Mouse (Mus musculus) monocyte, adult 2 months (primary cell): ENCODE measurements around the gene H2-Q10.

Experiments used
- DNase-seq, 2 experiments: peaks; one replicate each; pipeline ENCODE4 v3.0.0; 2022; ENCODE audit warnings: low spot score in 2 of 2, low read depth in 1 of 2

The H2-Q10 gene

DNA sequence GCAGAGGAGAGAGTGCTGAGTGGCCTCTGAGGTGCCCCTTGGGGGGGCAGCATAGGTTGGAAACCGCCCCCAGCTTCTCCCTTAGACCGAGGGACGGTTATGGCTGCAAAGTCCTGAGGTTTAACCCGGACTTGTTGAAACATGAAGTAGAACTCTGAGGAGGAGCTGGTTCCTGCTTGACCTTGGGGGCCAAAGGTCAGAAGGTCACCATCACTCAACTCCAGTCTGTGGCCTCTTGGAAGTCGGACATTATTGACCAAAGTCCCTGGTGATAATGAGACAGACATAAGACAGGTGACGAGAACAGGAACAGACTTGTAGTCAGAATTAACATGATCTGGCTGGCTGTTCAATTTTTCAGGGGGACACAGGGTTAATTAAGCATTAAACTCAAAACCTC, 44.9 kb downstream of the H2-Q10 start:
- DNase-seq: no peak

DNA sequence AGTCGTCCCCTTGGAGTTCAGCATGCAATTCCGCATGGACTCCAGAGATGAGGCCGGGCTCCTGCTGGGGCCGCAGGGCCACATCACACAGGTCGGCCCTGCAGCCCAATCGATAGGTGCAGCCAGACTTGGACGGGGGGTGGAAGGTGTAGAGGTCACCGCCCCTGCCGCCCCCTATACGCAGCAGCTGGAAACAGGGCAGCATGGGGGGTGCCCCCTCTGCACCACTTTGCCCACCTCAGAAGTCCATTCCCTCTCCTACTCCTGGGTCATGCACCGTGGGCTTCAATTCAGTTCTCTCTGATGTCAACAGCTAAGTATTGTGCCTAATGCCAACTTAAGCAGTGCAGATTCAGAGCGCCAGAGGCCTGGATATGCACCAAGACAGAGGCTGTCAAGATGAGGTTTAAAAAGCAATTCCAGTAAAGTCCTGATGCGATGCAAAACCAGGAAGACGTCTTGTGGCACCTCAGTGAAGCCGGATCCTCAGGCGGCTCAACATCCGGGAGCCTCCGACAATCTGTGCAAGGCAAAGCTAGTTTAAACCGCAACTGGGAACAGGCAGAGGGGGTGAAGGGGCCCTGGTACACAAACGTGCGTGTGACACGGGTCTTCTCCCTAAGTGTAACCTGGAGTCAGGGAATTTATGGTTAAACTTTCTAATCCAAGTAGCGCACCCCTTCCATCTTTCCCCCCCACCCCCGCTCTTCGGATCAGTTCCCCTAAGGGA, 46.2 kb downstream of the H2-Q10 start:
- DNase-seq: no peak

DNA sequence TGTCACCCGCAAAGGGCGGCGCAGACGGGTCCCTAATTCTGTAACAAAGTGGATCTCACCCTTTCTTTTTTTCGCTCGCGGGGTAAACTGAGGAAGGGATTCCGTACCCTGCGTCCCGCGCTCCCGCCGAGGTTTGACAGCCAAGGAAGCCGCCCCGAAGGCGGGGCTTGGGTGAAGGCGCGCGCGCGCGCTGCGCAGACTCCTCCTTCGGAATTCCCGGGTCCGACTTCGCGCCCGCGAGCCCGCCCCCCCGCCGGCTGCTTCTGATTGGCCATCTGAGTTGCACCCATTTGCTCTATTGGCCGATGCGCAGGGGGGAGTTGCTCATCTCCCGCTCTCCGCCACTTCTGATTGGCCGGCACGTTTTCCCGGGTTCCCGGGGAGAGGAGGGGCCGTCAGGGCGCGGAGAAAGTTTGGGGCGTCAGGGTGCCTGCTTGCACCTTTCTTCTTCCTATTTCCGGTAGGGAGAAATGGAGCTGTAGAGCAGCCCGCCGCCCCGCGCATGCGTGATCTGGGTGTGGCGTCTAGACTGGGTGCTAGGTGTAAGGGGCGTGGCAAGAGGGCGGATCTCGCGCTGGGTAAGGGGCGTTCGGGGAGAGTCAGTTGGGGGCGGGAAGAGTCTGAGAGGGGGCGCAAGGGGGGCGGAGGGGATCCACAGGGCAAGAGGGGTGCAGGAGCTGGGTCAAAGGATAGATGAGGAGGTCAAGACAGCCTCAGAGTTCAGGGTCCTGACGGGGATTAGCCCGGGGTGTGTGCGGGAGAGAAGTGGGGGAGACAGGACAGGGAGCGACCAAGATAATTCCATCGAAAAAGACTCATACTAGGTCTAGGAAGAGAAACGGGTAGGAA, 47.0 kb downstream of the H2-Q10 start, which contains the start of the genes Tcf19 and Cchcr1:
Gene Tcf19, minus strand, starts transcription at position 173 of the 849 bp plus-strand sequence.
Gene Cchcr1, plus strand, starts transcription at position 449 of the 849 bp plus-strand sequence.
- peak; percentile 67 to 81 for DNase-seq

DNA sequence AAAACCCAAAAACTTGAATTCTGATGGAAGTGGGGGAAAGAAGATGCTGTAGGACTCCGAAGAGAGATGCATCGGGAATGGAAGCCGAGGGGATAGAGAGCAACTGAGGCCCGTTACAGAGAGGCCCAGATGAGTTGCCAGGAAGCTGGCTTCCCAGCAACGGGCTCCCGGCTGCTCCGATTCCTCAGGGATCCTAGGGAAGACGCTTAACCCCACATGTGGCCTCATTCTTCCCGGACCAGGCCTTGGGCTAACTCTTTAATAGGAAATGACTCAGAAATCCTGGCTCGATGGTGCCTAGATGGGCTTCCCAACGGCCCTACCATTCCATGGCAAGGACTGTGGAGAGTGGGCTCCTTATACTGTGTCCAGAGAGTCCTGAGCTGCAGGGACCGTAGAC, 47.6 kb downstream of the H2-Q10 start:
- no peak for DNase-seq
